In the genomic region with DNA sequence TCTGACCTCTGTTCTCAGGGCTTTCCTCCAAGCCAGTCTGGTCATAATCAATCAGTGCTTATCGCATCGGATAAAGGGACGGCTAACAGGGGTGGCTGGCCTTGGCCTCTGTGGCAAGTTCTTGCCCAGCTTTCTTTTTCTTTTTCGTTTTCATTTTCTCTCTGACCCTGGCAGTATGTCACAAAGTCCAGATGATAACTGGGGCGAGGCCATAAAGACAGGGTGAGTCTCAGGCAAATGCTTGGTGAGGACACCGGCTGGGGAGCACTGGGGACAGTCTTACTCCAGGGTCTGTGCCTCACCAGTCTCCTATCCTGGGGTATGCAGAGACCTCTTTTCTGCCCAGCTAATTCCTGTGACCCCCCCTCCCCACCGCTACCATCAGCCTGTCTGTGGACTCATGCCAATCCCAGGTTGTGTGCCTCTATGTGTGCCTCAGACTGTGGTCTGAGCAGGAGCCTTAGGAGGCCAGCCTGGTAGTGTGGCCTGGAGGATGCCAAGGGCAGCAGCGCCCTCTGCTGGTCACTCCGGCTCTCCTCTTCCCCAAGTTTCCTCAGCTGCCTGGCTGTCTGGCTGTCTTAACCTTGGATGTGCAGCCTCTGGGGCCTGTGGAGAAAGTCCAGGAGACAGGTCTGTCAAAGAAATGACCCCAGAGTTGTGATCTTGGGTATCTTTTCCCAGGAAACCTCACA, we compare ENCODE assay signal across 8 mouse cellular contexts. TPM values are rescaled to one million over a fixed set of nuclear protein-coding genes. Genes with fewer than 3 reads are reported as not detected.
DNase-seq lines count a peak whose midpoint lies in the region; ATAC-seq and TF ChIP-seq lines count a peak whose summit lies in the region.

No protein-coding gene starts in this region.

- 52% methylated on average over 9 of the region's 9 CpGs for WGBS in embryonic facial prominence, embryonic 14.5 days
- WGBS in kidney, embryonic 14.5 days, result 50% methylated on average over 9 of the region's 9 CpGs
- WGBS in limb, embryonic 14.5 days, result 52% methylated on average over 9 of the region's 9 CpGs

- peaks cover 2% of the 10 kb centered on the region; the same call in 1 of the 2 replicates for H3K27me3 ChIP-seq in embryonic facial prominence, embryonic 14.5 days (replicated peaks; ENCODE audit: control insufficient read depth, insufficient read depth, low read length)
- H3K27me3 ChIP-seq in kidney, embryonic 14.5 days (ENCODE audit: control insufficient read depth, insufficient read depth, low read length), result peaks cover 5% of the 10 kb centered on the region
- H3K27me3 ChIP-seq in limb, embryonic 14.5 days (ENCODE audit: control insufficient read depth, insufficient read depth, low read length), result peaks cover 5% of the 10 kb centered on the region; the same call in 1 of the 2 replicates

- H3K9me3 ChIP-seq in embryonic facial prominence, embryonic 14.5 days (ENCODE audit: control insufficient read depth, low read length), result no peaks in the 10 kb centered on the region
- no peaks in the 10 kb centered on the region for H3K9me3 ChIP-seq in kidney, embryonic 14.5 days (ENCODE audit: control insufficient read depth, low read length)
- H3K9me3 ChIP-seq in limb, embryonic 14.5 days (ENCODE audit: control insufficient read depth, low read length), result no peaks in the 10 kb centered on the region

- no peaks in the 10 kb centered on the region for H3K36me3 ChIP-seq in embryonic facial prominence, embryonic 14.5 days (ENCODE audit: control insufficient read depth, insufficient read depth, low read length)
- H3K36me3 ChIP-seq in kidney, embryonic 14.5 days (ENCODE audit: control insufficient read depth, insufficient read depth, low read length), result no peaks in the 10 kb centered on the region
- H3K36me3 ChIP-seq in limb, embryonic 14.5 days (ENCODE audit: control insufficient read depth, insufficient read depth, low read length), result no peaks in the 10 kb centered on the region

- peak; percentile 75; the same call in 1 of the 2 replicates for ATAC-seq in embryonic facial prominence, embryonic 14.5 days (ENCODE audit: low read depth)
- ATAC-seq in kidney, embryonic 14.5 days (ENCODE audit: low FRiP score, low TSS enrichment), result peak; percentile 81
- peak; percentile 74 for ATAC-seq in limb, embryonic 14.5 days (ENCODE audit: low FRiP score, low read depth)
- peak; percentile 69 for ATAC-seq in monocyte, adult 5-6 weeks (replicated peaks; ENCODE audit: insufficient number of reproducible peaks, low FRiP score, low TSS enrichment, poor library complexity, severe bottlenecking)

- TF ChIP-seq POLR2A in limb, embryonic 14.5 days (IDR thresholded peaks at IDR 0.05; ENCODE audit: borderline replicate concordance, extremely low read depth, insufficient read depth, insufficient read length), result no peak

- H3K4me2 ChIP-seq in embryonic facial prominence, embryonic 14.5 days (ENCODE audit: low read depth, low read length), result no peak overlapping the region
- no peak overlapping the region for H3K4me2 ChIP-seq in kidney, embryonic 14.5 days (replicated peaks; ENCODE audit: low read depth, low read length)
- H3K4me2 ChIP-seq in limb, embryonic 14.5 days (replicated peaks; ENCODE audit: low read depth, low read length, severe bottlenecking), result no peak overlapping the region

- no peaks in the 10 kb centered on the region for H3K4me1 ChIP-seq in embryonic facial prominence, embryonic 14.5 days (ENCODE audit: control insufficient read depth, insufficient read depth, low read length)
- no peaks in the 10 kb centered on the region for H3K4me1 ChIP-seq in kidney, embryonic 14.5 days (ENCODE audit: control insufficient read depth, insufficient read depth, low read length)
- H3K4me1 ChIP-seq in limb, embryonic 14.5 days (ENCODE audit: control insufficient read depth, insufficient read depth, low read length), result no peaks in the 10 kb centered on the region

- H3K27ac ChIP-seq in embryonic facial prominence, embryonic 14.5 days (replicated peaks; ENCODE audit: low read depth, low read length), result no peak overlapping the region
- no peak overlapping the region for H3K27ac ChIP-seq in kidney, embryonic 14.5 days (ENCODE audit: low read depth, low read length)
- no peak overlapping the region for H3K27ac ChIP-seq in limb, embryonic 14.5 days (replicated peaks; ENCODE audit: low read depth, low read length)

- peak; percentile 76 for DNase-seq in 3T3-L1 (ENCODE audit: low read depth, low spot score)
- peak; percentile 87 to 93 for DNase-seq in adrenal gland, postnatal 36 days
- peak; percentile 86 for DNase-seq in embryonic facial prominence, embryonic 14.5 days (ENCODE audit: low spot score)
- DNase-seq in heart, adult 9 months (ENCODE audit: low spot score in 2 of 2), result peak; percentile 62 to 69
- DNase-seq in limb, embryonic 14.5 days (ENCODE audit: low spot score), result peak; percentile 86
- DNase-seq in spleen, postnatal 36 days (ENCODE audit: low spot score in 2 of 2), result peak; percentile 80

- no peak overlapping the region for H3K4me3 ChIP-seq in embryonic facial prominence, embryonic 14.5 days (ENCODE audit: low read depth, low read length)
- H3K4me3 ChIP-seq in kidney, embryonic 14.5 days (ENCODE audit: low read length), result no peak overlapping the region
- H3K4me3 ChIP-seq in limb, embryonic 14.5 days (replicated peaks; ENCODE audit: low read length), result no peak overlapping the region

- no peak overlapping the region for H3K9ac ChIP-seq in embryonic facial prominence, embryonic 14.5 days (ENCODE audit: low read depth, low read length)
- H3K9ac ChIP-seq in kidney, embryonic 14.5 days (ENCODE audit: low read depth, low read length), result no peak overlapping the region
- no peak overlapping the region; the same call in 1 of the 2 replicates for H3K9ac ChIP-seq in limb, embryonic 14.5 days (ENCODE audit: low read depth, low read length, severe bottlenecking)

RNA-seq across cellular contexts. Expression of a gene that starts 59.9 kb away (rescaled TPM):
- 10 to 100 TPM in 1 of 2 experiments, 1 to 10 TPM in 1; 9.8 to 44.7 TPM for total RNA-seq in adrenal gland, postnatal 36 days (2021)
- 7.4 and 8.9 TPM in 2 replicates for polyA plus RNA-seq in embryonic facial prominence, embryonic 14.5 days (2014; fragmentation: Nextera tagmentation; extraction: Ambion mirVana)
- 5.6 and 5.7 TPM in 2 replicates for polyA plus RNA-seq in kidney, embryonic 14.5 days (2014; fragmentation: Nextera tagmentation; extraction: Ambion mirVana)
- polyA plus RNA-seq in limb, embryonic 14.5 days (2012; rRNA removed), result 2.5 and 4.1 TPM in 2 replicates
- polyA plus RNA-seq in limb, embryonic 14.5 days (2014; fragmentation: Nextera tagmentation; extraction: Ambion mirVana), result 4.3 and 4.9 TPM in 2 replicates
- 235 to 408 TPM (median 258 TPM) in 3 replicates for total RNA-seq in monocyte, adult 5-6 weeks (2017)
